Mouse (Mus musculus) kidney, postnatal 10 days (tissue): ENCODE measurements around the gene Rag2.
A peak's percentile ranks its signal among the peaks of the same experiment; 100 is the strongest.

Source experiments
- DNase-seq: peaks from one replicate; pipeline ENCODE4 v3.0.0; 2021; ENCODE audit warnings: mixed read lengths

The Rag2 gene

GRCm38 (mm10) chr2:101624526-101624925 is at the start of gene Rag2:
Gene Rag2 (plus strand): TSS chr2:101624718.
- no peak for DNase-seq

GRCm38 (mm10) chr2:101577243-101577642 is 47.3 kb upstream of the Rag2 start:
- no peak for DNase-seq

GRCm38 (mm10) chr2:101580027-101580426 is 44.5 kb upstream of the Rag2 start:
- no peak for DNase-seq

DNA sequence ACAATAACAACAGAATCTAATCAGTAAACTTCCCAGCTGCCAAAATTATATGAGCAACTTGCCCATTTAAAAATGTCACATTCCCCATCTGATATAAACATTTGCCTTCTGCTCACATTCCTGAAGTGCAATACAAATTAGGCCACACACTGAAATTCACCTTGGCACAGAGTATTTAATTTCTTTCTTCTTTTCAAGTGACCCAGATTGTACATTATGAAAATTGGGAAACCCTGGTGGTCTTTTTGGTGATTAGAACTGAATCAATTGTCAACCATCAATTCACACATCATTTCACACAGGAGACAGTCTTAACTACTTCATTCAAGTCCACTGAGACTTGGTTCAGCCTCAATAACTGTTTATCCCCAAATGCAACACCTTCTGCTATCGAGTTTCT is 44.1 kb upstream of the Rag2 start:
- no peak for DNase-seq

DNA sequence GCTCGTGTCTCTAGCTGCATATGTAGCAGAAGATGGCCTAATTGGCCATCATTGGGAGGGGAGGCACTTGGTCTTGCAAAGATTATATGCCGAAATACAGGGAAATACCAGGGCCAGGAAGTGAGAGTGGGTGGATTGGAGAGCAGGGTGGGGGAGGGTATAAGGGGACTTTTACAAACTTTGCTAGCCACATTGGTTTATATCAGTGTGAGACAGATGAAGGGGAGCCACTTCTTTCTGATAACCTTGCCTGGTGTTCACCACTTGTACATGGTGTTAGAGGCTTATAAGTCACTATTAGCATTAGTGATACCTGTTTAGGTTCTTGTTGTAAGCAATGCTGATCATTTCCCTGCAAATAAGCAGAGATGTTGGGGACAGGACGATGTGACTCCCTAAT is 43.5 kb upstream of the Rag2 start:
- DNase-seq = no peak

- no peak for DNase-seq
Measured at GRCm38 (mm10) chr2:101581418-101581817, 43.1 kb upstream of the Rag2 start.

DNA sequence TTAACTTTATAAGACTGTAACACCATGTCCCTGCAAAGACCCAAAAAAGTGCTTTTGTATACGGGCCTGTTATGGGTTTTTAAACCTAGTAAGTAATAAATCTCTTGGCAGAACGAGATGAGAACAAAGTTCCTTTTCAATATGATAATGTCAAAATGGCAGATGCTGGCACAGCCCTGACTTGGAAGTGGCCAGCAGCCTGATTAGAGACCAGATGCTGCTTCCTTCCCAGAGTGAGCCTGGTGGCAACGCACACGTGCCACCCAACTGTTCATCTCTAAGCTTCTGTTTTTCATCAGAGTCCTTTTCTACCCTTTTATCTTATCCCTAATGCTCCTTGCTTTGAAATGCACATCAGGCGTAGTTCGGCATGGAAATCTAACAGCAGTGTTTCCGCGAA is 33.2 kb upstream of the Rag2 start:
- DNase-seq = no peak

GRCm38 (mm10) chr2:101592023-101592841 is 32.3 kb upstream of the Rag2 start:
- no peak for DNase-seq

- DNase-seq = no peak
Measured at GRCm38 (mm10) chr2:101592886-101593285, 31.6 kb upstream of the Rag2 start.

- DNase-seq = no peak
Measured at GRCm38 (mm10) chr2:101594681-101595080, 29.8 kb upstream of the Rag2 start.

- peak; percentile 22 for DNase-seq
Measured at GRCm38 (mm10) chr2:101597186-101597585, 27.3 kb upstream of the Rag2 start.

- no peak for DNase-seq
Measured at GRCm38 (mm10) chr2:101598190-101599181, 26.0 kb upstream of the Rag2 start.

DNA sequence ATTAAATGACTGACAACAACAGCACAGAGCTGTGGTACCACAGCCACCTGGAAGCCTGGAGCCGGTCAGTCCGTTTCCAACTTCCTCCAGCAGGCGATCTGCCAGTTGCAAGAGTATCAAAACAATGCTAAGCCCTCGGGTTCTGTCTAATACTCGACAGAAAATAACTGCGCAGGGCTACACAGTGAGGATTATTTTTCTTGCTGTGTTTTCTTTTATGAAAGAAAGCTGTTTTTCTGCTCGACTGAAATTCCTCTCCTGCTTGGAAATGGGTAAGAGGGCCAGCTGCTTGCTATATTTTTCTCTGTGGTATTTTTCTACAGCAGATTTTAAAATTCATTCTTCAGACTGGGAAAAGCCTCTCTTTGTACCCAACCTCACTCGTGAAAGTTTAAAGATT is 23.8 kb upstream of the Rag2 start:
- peak; percentile 67 for DNase-seq

GRCm38 (mm10) chr2:101603099-101603498 is 21.4 kb upstream of the Rag2 start:
- DNase-seq = no peak

DNA sequence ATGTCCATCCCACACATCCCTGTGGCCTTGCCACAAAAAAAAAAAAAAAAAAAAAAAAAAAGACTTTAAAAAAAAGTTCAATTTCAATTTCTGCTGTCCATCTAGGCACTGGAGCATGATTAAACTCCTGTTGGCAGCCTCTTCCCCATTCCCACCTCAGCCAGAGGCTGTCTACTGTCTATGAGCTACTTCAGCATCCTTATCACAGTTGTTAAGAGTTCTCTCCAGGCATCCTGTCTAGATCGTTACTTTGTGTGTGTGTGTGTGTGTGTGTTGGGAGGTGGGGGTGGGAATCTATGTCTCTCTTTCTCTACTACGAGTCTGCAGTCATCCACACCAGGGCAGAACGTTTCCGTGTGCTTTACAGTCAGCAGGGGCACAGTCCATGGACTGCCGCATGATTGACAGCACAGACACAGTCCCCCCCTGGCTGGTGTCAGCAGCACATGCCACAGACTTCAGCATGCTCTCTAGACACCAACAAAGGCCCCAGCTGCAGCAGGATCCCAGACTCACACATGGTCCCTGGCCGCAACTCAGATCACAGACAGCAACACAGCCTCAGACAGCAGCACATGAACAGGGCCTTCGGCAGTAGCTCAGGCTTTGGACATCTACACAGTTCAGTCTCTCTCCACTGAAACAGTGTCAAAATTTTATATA is 16.2 kb upstream of the Rag2 start:
- DNase-seq = no peak

GRCm38 (mm10) chr2:101610861-101611260 is 13.7 kb upstream of the Rag2 start:
- DNase-seq = no peak

DNA sequence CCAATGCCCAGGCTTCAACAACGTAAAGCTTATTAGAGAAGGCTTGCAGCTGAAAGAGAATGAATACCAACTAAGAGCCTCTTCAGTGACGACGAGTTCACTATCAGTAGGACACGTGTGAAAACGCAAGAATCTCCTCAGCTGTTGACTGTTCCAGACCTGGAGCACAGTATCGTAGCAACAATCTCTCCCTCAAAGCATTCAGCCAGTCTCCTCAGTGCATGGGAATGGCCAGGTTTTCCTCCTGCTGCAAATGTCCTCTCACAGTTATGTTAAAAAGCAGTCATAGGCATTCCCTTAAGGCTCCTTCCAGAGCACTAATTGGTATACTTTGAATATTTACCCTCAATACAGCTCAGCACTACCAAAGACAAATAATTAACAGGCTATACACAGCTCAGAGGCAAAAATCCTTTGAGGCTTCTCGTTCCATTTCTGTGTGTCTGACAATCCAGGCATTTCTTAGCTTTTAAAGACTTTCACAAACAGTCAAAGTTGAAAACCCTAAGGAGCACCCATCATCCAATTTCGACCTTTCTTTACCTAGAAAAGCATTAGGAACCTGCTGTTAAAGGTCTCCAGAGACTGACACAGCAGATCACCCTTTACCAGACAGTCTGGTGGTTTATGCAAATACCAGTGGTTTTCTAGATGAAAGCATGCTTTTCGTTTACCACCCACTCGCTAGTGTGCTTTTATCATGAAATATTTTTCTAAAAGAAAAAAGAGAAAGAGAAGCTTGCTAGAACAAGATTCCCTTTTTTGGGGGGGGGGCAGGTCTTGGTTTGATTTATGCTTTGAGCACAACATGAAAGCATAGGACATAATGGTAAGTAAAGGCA is 8.8 kb upstream of the Rag2 start:
- no peak for DNase-seq

DNA sequence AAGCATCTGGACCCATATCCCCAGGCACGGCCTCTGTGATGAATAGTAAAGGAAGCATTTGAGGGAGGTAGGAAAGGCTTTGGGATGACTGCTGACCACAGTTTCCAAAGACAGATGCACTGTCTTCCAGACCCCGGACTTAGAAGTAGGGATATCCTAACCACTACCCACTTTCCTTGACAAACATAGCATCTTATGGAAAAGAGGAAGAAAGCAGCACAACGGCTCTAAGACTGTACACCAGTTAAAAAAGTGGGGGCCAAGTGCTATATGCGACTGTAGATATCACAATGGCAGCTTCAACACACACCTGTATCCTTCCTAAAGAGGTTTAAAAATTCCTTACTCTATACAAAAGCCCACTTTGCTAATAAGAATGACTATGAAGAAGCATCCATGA is 6.1 kb upstream of the Rag2 start:
- no peak for DNase-seq

DNA sequence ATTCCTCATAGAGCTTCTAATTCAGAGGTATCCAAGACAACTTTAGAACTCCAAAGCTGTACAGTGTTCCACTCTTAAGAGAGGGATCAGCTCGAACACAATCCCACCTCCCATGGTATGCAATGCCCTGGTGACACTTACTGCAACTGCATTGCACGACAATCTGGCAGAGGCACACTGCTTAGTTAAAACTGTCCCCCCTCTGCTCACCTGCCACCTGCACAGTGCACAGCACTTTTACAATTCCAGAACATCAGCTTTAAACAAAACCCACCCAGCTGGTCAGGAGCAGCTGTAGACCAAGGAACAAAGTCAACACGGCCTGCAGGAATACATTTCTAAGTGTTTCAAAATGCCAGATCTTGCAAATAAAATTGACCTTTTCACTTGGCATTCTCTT is 3.6 kb upstream of the Rag2 start:
- no peak for DNase-seq

- no peak for DNase-seq
Measured at GRCm38 (mm10) chr2:101621611-101622010, 2.9 kb upstream of the Rag2 start.

- no peak for DNase-seq
Measured at GRCm38 (mm10) chr2:101623042-101623441, 1.5 kb upstream of the Rag2 start.

DNA sequence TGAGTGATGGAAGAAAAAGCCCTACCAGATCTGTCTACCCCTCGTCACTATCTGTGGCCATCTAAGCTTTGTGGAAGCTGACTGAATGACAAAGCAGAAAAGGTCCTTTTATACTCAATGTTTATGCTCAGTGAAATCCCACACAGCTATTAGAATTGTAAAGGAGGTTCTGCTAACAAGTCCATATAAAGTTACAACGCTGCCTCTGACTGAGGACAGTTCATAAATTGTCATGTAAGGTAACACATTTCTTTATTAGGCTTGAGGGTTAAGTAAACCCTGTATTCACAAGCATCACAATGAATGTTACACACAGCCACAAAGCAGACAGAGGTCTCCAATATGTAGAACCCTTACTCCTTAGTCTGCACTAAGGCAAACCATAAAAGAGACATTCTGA is 507 bp upstream of the Rag2 start:
- no peak for DNase-seq
